In genomic region chr7:79649005-79649404, GRCm38 (mm10) we compare ENCODE assay signal across 8 mouse cellular contexts. TPM values are rescaled to one million over a fixed set of nuclear protein-coding genes. Genes with fewer than 3 reads are reported as not detected.
DNase-seq lines count a peak whose midpoint lies in the region; ATAC-seq and TF ChIP-seq lines count a peak whose summit lies in the region.

No protein-coding gene starts in this region.

- H3K9ac ChIP-seq in heart, adult 2 months (ENCODE audit: low read depth, low read length) = no peak overlapping the region
- no peak overlapping the region for H3K9ac ChIP-seq in heart, embryonic 12.5 days
- H3K9ac ChIP-seq in embryonic facial prominence, embryonic 11.5 days (replicated peaks; ENCODE audit: low read length) = no peak overlapping the region
- no peak overlapping the region for H3K9ac ChIP-seq in stomach, postnatal 0 days (ENCODE audit: low read length)

- DNase-seq in heart, adult 2 months = peak; percentile 14 to 47
- DNase-seq in CD4-positive helper T cell, adult 2 months (ENCODE audit: low read depth, low spot score) = peak; percentile 22
- peak; percentile 67 for DNase-seq in adrenal gland, postnatal 25 days
- DNase-seq in embryonic facial prominence, embryonic 11.5 days (ENCODE audit: low spot score) = peak; percentile 76
- DNase-seq in layer of hippocampus, postnatal 10 days (ENCODE audit: low spot score in 2 of 2) = peak; percentile 80 to 83
- DNase-seq in lung, postnatal 36 days = peak; percentile 62
- DNase-seq in stomach, postnatal 0 days (ENCODE audit: low spot score) = peak; percentile 48

- H3K4me1 ChIP-seq in heart, adult 2 months (ENCODE audit: control insufficient read depth, insufficient read depth, low read length) = no peaks in the 10 kb centered on the region
- no peaks in the 10 kb centered on the region for H3K4me1 ChIP-seq in heart, embryonic 12.5 days (replicated peaks)
- H3K4me1 ChIP-seq in embryonic facial prominence, embryonic 11.5 days (ENCODE audit: control insufficient read depth, insufficient read depth, low read length) = no peaks in the 10 kb centered on the region
- no peaks in the 10 kb centered on the region for H3K4me1 ChIP-seq in stomach, postnatal 0 days (replicated peaks; ENCODE audit: control insufficient read depth, insufficient read depth)

- no peak overlapping the region for H3K4me2 ChIP-seq in heart, embryonic 12.5 days
- H3K4me2 ChIP-seq in embryonic facial prominence, embryonic 11.5 days (ENCODE audit: low read depth, low read length) = no peak overlapping the region
- no peak overlapping the region for H3K4me2 ChIP-seq in stomach, postnatal 0 days (replicated peaks; ENCODE audit: low read depth)

- intact Hi-C loops in heart, adult 2 months (cut with DNase I) = loop anchor here (1.0 kb wide), 1 partner anchor 153 kb away; no protein-coding TSS in a partner anchor

- no peak for TF ChIP-seq EP300 in heart, adult 2 months (IDR thresholded peaks at IDR 0.05; ENCODE audit: insufficient read depth, low read depth, low read length)
- no peak for TF ChIP-seq EP300 in stomach, postnatal 0 days (optimal IDR thresholded peaks at IDR 0.05)

- H3K9me3 ChIP-seq in heart, embryonic 12.5 days (replicated peaks) = no peaks in the 10 kb centered on the region
- H3K9me3 ChIP-seq in embryonic facial prominence, embryonic 11.5 days (replicated peaks; ENCODE audit: control insufficient read depth, low read length) = no peaks in the 10 kb centered on the region
- H3K9me3 ChIP-seq in stomach, postnatal 0 days (ENCODE audit: control insufficient read depth, low read length) = no peaks in the 10 kb centered on the region

- no peaks in the 10 kb centered on the region for H3K79me2 ChIP-seq in heart, adult 2 months (replicated peaks; ENCODE audit: control insufficient read depth, insufficient read depth, low read length)

- peak; percentile 88 for TF ChIP-seq CTCF in heart, adult 2 months (IDR thresholded peaks at IDR 0.05)
- TF ChIP-seq CTCF in stomach, postnatal 0 days (IDR thresholded peaks at IDR 0.05; ENCODE audit: low read depth) = peak; percentile 85

- no peak overlapping the region for H3K27ac ChIP-seq in heart, adult 2 months
- H3K27ac ChIP-seq in heart, embryonic 12.5 days (ENCODE audit: poor library complexity, severe bottlenecking) = no peak overlapping the region
- H3K27ac ChIP-seq in embryonic facial prominence, embryonic 11.5 days (replicated peaks; ENCODE audit: low read depth, low read length) = no peak overlapping the region
- no peak overlapping the region for H3K27ac ChIP-seq in stomach, postnatal 0 days (replicated peaks)

- TF ChIP-seq POLR2A in heart, adult 2 months (IDR thresholded peaks at IDR 0.05; ENCODE audit: insufficient read depth, low read depth, low read length) = no peak

- WGBS in heart, adult 2 months = 5% methylated on average over 3 of the region's 3 CpGs
- 5% methylated on average over 3 of the region's 3 CpGs for WGBS in heart, embryonic 12.5 days
- WGBS in embryonic facial prominence, embryonic 11.5 days = 5% methylated on average over 3 of the region's 3 CpGs
- WGBS in stomach, postnatal 0 days = 4% methylated on average over 3 of the region's 3 CpGs

- no peak overlapping the region for H3K4me3 ChIP-seq in heart, adult 2 months
- H3K4me3 ChIP-seq in heart, embryonic 12.5 days = no peak overlapping the region
- H3K4me3 ChIP-seq in embryonic facial prominence, embryonic 11.5 days (ENCODE audit: low read depth, low read length) = no peak overlapping the region
- H3K4me3 ChIP-seq in stomach, postnatal 0 days (ENCODE audit: low read depth, low read length) = no peak overlapping the region

- no peak for ATAC-seq in heart, embryonic 12.5 days (ENCODE audit: insufficient number of reproducible peaks, low FRiP score)
- ATAC-seq in embryonic facial prominence, embryonic 11.5 days (replicated peaks; ENCODE audit: insufficient number of reproducible peaks, low FRiP score, low TSS enrichment, low read depth) = no peak
- no peak for ATAC-seq in stomach, postnatal 0 days (ENCODE audit: low FRiP score, low TSS enrichment)

- no peaks in the 10 kb centered on the region for H3K27me3 ChIP-seq in heart, adult 2 months (ENCODE audit: control insufficient read depth, insufficient read depth, low read length)
- peaks cover 12% of the 10 kb centered on the region; the same call in 1 of the 2 replicates for H3K27me3 ChIP-seq in heart, embryonic 12.5 days (replicated peaks)
- H3K27me3 ChIP-seq in embryonic facial prominence, embryonic 11.5 days (ENCODE audit: control insufficient read depth, insufficient read depth, low read length) = no peaks in the 10 kb centered on the region
- H3K27me3 ChIP-seq in stomach, postnatal 0 days (ENCODE audit: control insufficient read depth, insufficient read depth, low read length) = no peaks in the 10 kb centered on the region

- H3K36me3 ChIP-seq in heart, adult 2 months (ENCODE audit: control insufficient read depth, insufficient read depth, low read length) = no peaks in the 10 kb centered on the region
- no peaks in the 10 kb centered on the region for H3K36me3 ChIP-seq in heart, embryonic 12.5 days
- H3K36me3 ChIP-seq in embryonic facial prominence, embryonic 11.5 days (replicated peaks; ENCODE audit: control insufficient read depth, insufficient read depth, low read depth, low read length) = no peaks in the 10 kb centered on the region
- no peaks in the 10 kb centered on the region for H3K36me3 ChIP-seq in stomach, postnatal 0 days (ENCODE audit: control insufficient read depth, insufficient read depth, low read length)

RNA-seq across cellular contexts. Expression of gene Ticrr, which starts 11.0 kb away (rescaled TPM):
- under 1 TPM; 0.03 to 0.09 TPM for total RNA-seq in heart, adult 2 months (2021)
- 0.20 TPM in 1 of 2 replicates, not detected in the other for polyA plus RNA-seq in heart, adult 2 months (2012; rRNA removed)
- polyA plus RNA-seq in heart, embryonic 12.5 days (2016; fragmentation: Nextera tagmentation; extraction: Ambion mirVana) = 7.7 and 8.5 TPM in 2 replicates
- 0.90 and 1.1 TPM in 2 replicates for total RNA-seq in adrenal gland, postnatal 25 days (2021)
- 15.3 and 16.3 TPM in 2 replicates for polyA plus RNA-seq in embryonic facial prominence, embryonic 11.5 days (2014; fragmentation: Nextera tagmentation; extraction: Ambion mirVana)
- 1 to 10 TPM in 1 of 2 experiments, under 1 TPM in 1; 0.96 to 1.3 TPM for total RNA-seq in layer of hippocampus, postnatal 10 days (2021)
- polyA plus RNA-seq in stomach, postnatal 0 days (2015; fragmentation: Nextera tagmentation; extraction: Ambion mirVana) = 1.4 and 1.6 TPM in 2 replicates

RNA-seq across cellular contexts. Expression of gene Rhcg, which starts 31.5 kb away (rescaled TPM):
- not detected for total RNA-seq in heart, adult 2 months (2021)
- not detected in 2 replicates for polyA plus RNA-seq in heart, adult 2 months (2012; rRNA removed)
- polyA plus RNA-seq in heart, embryonic 12.5 days (2016; fragmentation: Nextera tagmentation; extraction: Ambion mirVana) = 0.14 TPM in 1 of 2 replicates, not detected in the other
- 14.6 and 14.9 TPM in 2 replicates for total RNA-seq in adrenal gland, postnatal 25 days (2021)
- 0.53 and 0.67 TPM in 2 replicates for polyA plus RNA-seq in embryonic facial prominence, embryonic 11.5 days (2014; fragmentation: Nextera tagmentation; extraction: Ambion mirVana)
- total RNA-seq in layer of hippocampus, postnatal 10 days (2021) = 1 to 10 TPM; 1.4 to 3.2 TPM
- 0.08 TPM in 1 of 2 replicates, not detected in the other for polyA plus RNA-seq in stomach, postnatal 0 days (2015; fragmentation: Nextera tagmentation; extraction: Ambion mirVana)

Comparison
In these comparisons a context has a peak if more than half of its experiments do, and no peak if none do; other contexts are left out.
1. DNase-seq: peak in every context shown above with its lines; median percentile 82 in layer of hippocampus, postnatal 10 days; 76 in embryonic facial prominence, embryonic 11.5 days; 67 in adrenal gland, postnatal 25 days; 62 in lung, postnatal 36 days; 48 in stomach, postnatal 0 days; 30 in heart, adult 2 months; 22 in CD4-positive helper T cell, adult 2 months.